8 mouse cellular contexts compared by ENCODE assay signal in genomic region chr11:38747549-38747948, GRCm38 (mm10).
DNase-seq lines count a peak whose midpoint lies in the region; ATAC-seq and TF ChIP-seq lines count a peak whose summit lies in the region.

No protein-coding gene starts in this region.

- no peak overlapping the region for H3K4me2 ChIP-seq in forebrain, embryonic 11.5 days (ENCODE audit: low read depth, low read length, severe bottlenecking)
- H3K4me2 ChIP-seq in lung, embryonic 14.5 days, result no peak overlapping the region

- H3K9me3 ChIP-seq in forebrain, embryonic 11.5 days (ENCODE audit: control insufficient read depth, low read length), result no peaks in the 10 kb centered on the region
- no peaks in the 10 kb centered on the region for H3K9me3 ChIP-seq in lung, embryonic 14.5 days (ENCODE audit: low read depth, low read length)

- no peak overlapping the region for H3K27ac ChIP-seq in forebrain, embryonic 11.5 days (ENCODE audit: low read depth, low read length)
- no peak overlapping the region for H3K27ac ChIP-seq in lung, embryonic 14.5 days (ENCODE audit: low read depth)

- no peak overlapping the region for H3K9ac ChIP-seq in forebrain, embryonic 11.5 days (ENCODE audit: low read length)
- H3K9ac ChIP-seq in lung, embryonic 14.5 days, result no peak overlapping the region

- no peak overlapping the region for H3K4me3 ChIP-seq in forebrain, embryonic 11.5 days (ENCODE audit: low read depth, low read length)
- no peak overlapping the region for H3K4me3 ChIP-seq in lung, embryonic 14.5 days (ENCODE audit: low read depth, low read length)

- H3K27me3 ChIP-seq in forebrain, embryonic 11.5 days (ENCODE audit: control insufficient read depth, insufficient read depth, low read length), result no peaks in the 10 kb centered on the region
- no peaks in the 10 kb centered on the region for H3K27me3 ChIP-seq in lung, embryonic 14.5 days (ENCODE audit: insufficient read depth, low read length)

- DNase-seq in cerebellum, adult 9-10 months, result peak; percentile 13
- DNase-seq in cerebellum, adult 9-11 months, result no peak
- peak; percentile 4 for DNase-seq in ovary, postnatal 14 days (ENCODE audit: low spot score)
- DNase-seq in ovary, postnatal 10 days (ENCODE audit: low spot score), result no peak
- DNase-seq in forebrain, embryonic 11.5 days (ENCODE audit: low spot score), result peak; percentile 59
- peak; percentile 71 for DNase-seq in lung, embryonic 14.5 days
- DNase-seq in thymus, postnatal 25 days, result no peak

- 43% methylated on average over 3 of the region's 3 CpGs for WGBS in forebrain, embryonic 11.5 days
- WGBS in lung, embryonic 14.5 days, result 37% methylated on average over 3 of the region's 3 CpGs

- TF ChIP-seq CTCF in lung, embryonic 14.5 days (IDR thresholded peaks at IDR 0.05; ENCODE audit: low read depth), result peak; percentile 67

- ATAC-seq in forebrain, embryonic 11.5 days (replicated peaks; ENCODE audit: low FRiP score), result peak; percentile 71; the same call in 1 of the 2 replicates
- no peak; the same call in 1 of the 2 replicates for ATAC-seq in lung, embryonic 14.5 days (ENCODE audit: insufficient read depth)
- ATAC-seq in monocyte, adult 5-6 weeks (replicated peaks; ENCODE audit: insufficient number of reproducible peaks, low FRiP score, low TSS enrichment, poor library complexity, severe bottlenecking), result no peak

- no peaks in the 10 kb centered on the region for H3K36me3 ChIP-seq in forebrain, embryonic 11.5 days (ENCODE audit: control insufficient read depth, insufficient read depth, low read length)
- no peaks in the 10 kb centered on the region for H3K36me3 ChIP-seq in lung, embryonic 14.5 days (ENCODE audit: insufficient read depth)

- H3K4me1 ChIP-seq in forebrain, embryonic 11.5 days (replicated peaks; ENCODE audit: control insufficient read depth, insufficient read depth, low read length), result no peaks in the 10 kb centered on the region
- no peaks in the 10 kb centered on the region for H3K4me1 ChIP-seq in lung, embryonic 14.5 days (ENCODE audit: insufficient read depth)

Comparison
In these comparisons a context has a peak if more than half of its experiments do, and no peak if none do; other contexts are left out.
1. DNase-seq: peak in cerebellum, adult 9-10 months (single experiment), ovary, postnatal 14 days (single experiment), forebrain, embryonic 11.5 days (single experiment) and lung, embryonic 14.5 days (single experiment); none in cerebellum, adult 9-11 months (single experiment), ovary, postnatal 10 days (single experiment) and thymus, postnatal 25 days (single experiment).